Mouse (Mus musculus) stomach, embryonic 15.5 days (tissue): ENCODE results near the gene Pip4k2b. TPM values are rescaled to one million over a fixed set of nuclear protein-coding genes. Genes with fewer than 3 reads are reported as not detected.
A peak's percentile ranks its signal among the peaks of the same experiment; 100 is the strongest.

Experiments
- ATAC-seq: fragments of 200-750 bp; cut with Nextera tagmentation; 2 replicates; pipeline ENCODE4 v1.8.0; 2017; ENCODE audit warnings: low read depth, moderate number of reproducible peaks, moderate TSS enrichment; ENCODE audit not compliant: insufficient read depth, low FRiP score
- H3K27ac ChIP-seq: fragments of 300-500 bp; sonication (generic); 2 replicates; pipeline ENCODE4 v1.5.1; 2015; ENCODE audit warnings: mild to moderate bottlenecking, inconsistent platforms
- H3K27me3 ChIP-seq: fragments of 300-500 bp; sonication (generic); replicated peaks from 2 replicates; pipeline ENCODE4 v1.6.1; 2015; ENCODE audit warnings: inconsistent platforms
- H3K36me3 ChIP-seq: fragments of 300-500 bp; sonication (generic); 2 replicates; pipeline ENCODE4 v1.6.1; 2015; ENCODE audit warnings: inconsistent platforms
- H3K4me1 ChIP-seq: fragments of 300-500 bp; sonication (generic); 2 replicates; pipeline ENCODE4 v1.6.1; 2015; ENCODE audit warnings: inconsistent platforms
- H3K4me2 ChIP-seq: fragments of 300-500 bp; sonication (generic); 2 replicates; pipeline ENCODE4 v1.6.1; 2015; ENCODE audit warnings: mild to moderate bottlenecking, inconsistent platforms
- H3K4me3 ChIP-seq: fragments of 300-500 bp; sonication (generic); replicated peaks from 2 replicates; pipeline ENCODE4 v1.5.1; 2015; ENCODE audit warnings: inconsistent platforms
- H3K9ac ChIP-seq: fragments of 300-500 bp; sonication (generic); 2 replicates; pipeline ENCODE4 v1.6.1; 2015; ENCODE audit warnings: inconsistent platforms
- H3K9me3 ChIP-seq: fragments of 300-500 bp; sonication (generic); 2 replicates; pipeline ENCODE4 v1.6.1; 2016; ENCODE audit warnings: inconsistent platforms
- WGBS: fragments of 180-500 bp; shearing (Covaris S2); methylation state at CpG from one replicate; pipeline ENCODE4 v1.1.7; 2015; 5-methylcytosine and 5-hydroxymethylcytosine counted together
- polyA plus RNA-seq: library from polyadenylated mRNA; unstranded; fragments of >200 nt; fragmentation: Nextera tagmentation; extraction: Ambion mirVana; gene quantifications from 2 replicates; pipeline ENCODE4 v1.2.1, GENCODE M21; 2015

Pip4k2b gene
- polyA plus RNA-seq, 1 experiment from 2014 or later = 1.5 TPM

DNA sequence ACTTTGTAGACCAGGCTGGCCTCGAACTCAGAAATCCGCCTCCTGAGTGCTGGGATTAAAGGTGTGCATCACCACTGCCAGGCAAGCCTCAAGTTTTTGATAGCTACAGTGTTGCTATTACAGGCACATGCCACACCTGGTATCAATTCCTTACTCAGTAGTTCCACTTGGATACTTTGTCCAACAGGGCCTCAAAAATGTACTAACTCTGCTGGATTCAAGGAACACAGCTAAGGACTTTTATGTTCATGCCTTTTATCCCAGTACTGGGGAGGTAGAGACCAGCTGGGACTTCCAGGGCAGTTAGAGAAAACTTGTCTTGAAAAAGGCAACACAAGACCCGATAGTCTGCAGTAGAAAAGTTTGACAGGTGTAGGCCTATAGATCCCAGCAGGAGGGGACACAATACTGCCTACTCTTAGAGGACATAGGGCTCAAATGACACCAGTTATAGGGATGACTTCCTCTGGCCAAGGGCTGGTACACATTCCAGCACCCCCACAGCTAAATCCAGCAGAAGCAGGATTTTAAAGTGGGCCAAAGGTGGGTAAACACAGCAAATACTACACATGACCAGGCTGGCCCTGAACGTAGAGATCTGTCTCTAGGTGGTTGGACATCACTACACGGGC, 32.1 kb upstream of the Pip4k2b start:
- Histone ChIP-seq H3K4me2 (no peak overlapping the region), H3K27me3 (no peaks in the 10 kb centered on the region), H3K4me1 (peaks cover 13% of the 10 kb centered on the region), H3K27ac (no peak overlapping the region), H3K4me3 (no peak overlapping the region), H3K9me3 (no peaks in the 10 kb centered on the region), H3K9ac (no peak overlapping the region), H3K36me3 (peaks cover 36% of the 10 kb centered on the region)
- ATAC-seq = no peak
- 60% methylated on average over 5 of the region's 5 CpGs for WGBS

DNA sequence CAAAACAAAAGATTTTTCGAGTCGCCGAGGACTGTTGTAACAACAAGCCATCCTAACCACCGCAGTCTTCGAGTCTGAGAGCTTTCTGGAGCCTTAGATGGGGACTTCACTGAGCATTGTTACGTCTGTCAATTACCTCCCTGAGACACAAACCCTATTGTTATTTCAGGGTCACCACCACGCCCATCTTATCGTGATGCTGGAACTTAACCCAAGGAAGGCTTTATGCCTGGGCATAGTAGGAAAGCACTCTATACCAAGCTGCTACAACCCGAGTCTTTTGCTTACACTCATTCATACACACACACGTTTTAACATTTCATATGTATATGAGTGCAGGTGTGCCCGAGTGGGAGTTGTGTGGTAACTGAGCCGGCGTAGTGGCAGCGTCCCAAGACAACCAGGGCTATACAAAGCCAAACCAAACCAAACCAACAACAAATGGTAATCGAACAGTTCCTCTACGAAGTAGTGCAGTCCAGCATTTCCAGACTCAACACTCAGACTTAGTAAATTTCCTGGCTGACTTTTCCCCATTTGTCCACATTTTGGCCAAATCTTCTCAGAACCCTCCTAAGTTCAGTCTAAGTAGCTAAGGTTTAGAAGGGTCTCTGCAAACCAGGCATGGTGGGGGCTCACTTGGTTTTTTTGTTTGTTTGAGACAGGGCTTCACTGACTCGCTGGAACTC, 31.4 kb upstream of the Pip4k2b start, which contains the start of gene 1700001P01Rik:
1700001P01Rik (minus strand) TSS at position 111 of the 689 bp plus-strand sequence.
- no peak within 1 kb of the TSS for H3K4me3 ChIP-seq
- ATAC-seq = no peak
- no peaks in the 10 kb centered on the region for H3K27me3 ChIP-seq
- no peaks in the 10 kb centered on the region for H3K9me3 ChIP-seq
- peaks cover 12% of the 10 kb centered on the region for H3K4me1 ChIP-seq
- no peak within 1 kb of the TSS for H3K9ac ChIP-seq
- H3K4me2 ChIP-seq = no peak within 1 kb of the TSS
- 54% methylated on average over 17 of the region's 17 CpGs for WGBS
- peaks cover 36% of the 10 kb centered on the region for H3K36me3 ChIP-seq
- no peak within 1 kb of the TSS for H3K27ac ChIP-seq

DNA sequence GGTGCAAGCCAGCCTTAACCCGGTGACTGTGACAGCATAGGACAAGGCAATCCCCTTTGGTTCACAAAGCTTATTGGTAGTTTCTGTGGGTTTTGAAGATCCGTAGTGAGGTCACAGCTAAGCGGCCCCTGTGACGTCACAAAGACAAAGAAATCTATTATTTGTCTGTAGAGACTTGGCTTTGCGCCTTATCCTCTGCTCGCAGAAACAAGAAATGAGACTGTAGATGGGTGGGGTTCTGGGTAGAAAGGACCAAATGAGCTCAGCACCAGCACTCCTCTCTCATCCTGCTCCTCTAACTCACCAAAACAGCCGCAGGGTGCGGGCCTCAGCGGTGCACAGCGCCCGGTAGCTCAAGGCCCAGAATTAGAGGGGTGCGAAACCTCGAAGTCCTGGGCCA, 30.7 kb upstream of the Pip4k2b start:
- Histone ChIP-seq H3K27me3 (no peaks in the 10 kb centered on the region), H3K9ac (no peak overlapping the region), H3K27ac (no peak overlapping the region), H3K4me2 (no peak overlapping the region), H3K4me3 (no peak overlapping the region), H3K4me1 (peaks cover 5% of the 10 kb centered on the region), H3K36me3 (peaks cover 32% of the 10 kb centered on the region), H3K9me3 (no peaks in the 10 kb centered on the region)
- 65% methylated on average over 13 of the region's 13 CpGs for WGBS
- no peak for ATAC-seq

DNA sequence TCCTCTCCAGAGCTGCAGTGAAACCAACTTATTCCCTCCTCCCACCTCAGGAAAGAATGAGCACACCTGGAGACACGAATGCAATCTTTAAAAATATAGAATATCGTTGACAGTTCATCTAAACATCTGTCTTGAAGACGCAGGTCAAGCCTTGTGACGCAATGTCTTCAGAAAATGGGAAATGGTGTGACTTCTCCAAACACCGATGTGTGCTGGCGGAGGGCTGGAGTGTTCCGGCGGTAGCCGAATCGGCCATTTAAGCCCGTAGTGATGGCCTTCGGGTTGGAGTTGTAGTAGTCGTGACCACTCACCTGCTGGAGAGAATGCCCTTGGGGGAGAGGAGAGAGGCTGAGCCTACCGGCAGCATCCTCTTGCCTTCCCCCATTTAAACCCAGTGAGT, 26.9 kb upstream of the Pip4k2b start:
- no peak for ATAC-seq
- Histone ChIP-seq H3K27ac (no peak overlapping the region), H3K27me3 (no peaks in the 10 kb centered on the region), H3K9me3 (no peaks in the 10 kb centered on the region), H3K4me2 (no peak overlapping the region), H3K4me3 (no peak overlapping the region), H3K9ac (no peak overlapping the region), H3K4me1 (no peaks in the 10 kb centered on the region), H3K36me3 (0 out of 2 replicates have a peak, but pooled peaks cover under 1% of the 10 kb centered on the region)
- 72% methylated on average over 14 of the region's 14 CpGs for WGBS

DNA sequence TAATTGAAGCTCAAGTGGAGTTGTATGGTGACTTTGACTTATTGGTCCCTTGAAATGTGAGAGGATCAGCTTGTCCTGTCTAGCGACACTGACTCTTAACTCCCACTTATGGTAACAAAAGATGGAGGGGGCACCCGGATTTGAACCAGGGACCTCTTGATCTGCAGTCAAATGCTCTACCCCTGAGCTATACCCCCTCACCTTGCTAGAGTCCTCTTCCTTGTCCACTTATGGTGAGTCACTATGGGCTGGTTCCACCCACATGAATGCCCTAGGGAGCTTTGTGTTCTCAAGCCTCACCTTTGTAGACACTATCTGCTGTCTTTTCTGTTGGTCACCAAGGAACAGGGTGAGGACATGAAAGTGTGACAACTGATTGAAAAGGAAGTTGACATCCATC, 25.2 kb upstream of the Pip4k2b start:
- ATAC-seq = peak; percentile 53; the same call in 1 of the 2 replicates
- Histone ChIP-seq H3K27me3 (no peaks in the 10 kb centered on the region), H3K4me3 (no peak overlapping the region), H3K4me2 (no peak overlapping the region), H3K36me3 (no peaks in the 10 kb centered on the region), H3K4me1 (peaks cover 8% of the 10 kb centered on the region), H3K9me3 (no peaks in the 10 kb centered on the region), H3K27ac (no peak overlapping the region), H3K9ac (no peak overlapping the region)
- WGBS = 26% methylated on average over 2 of the region's 2 CpGs

DNA sequence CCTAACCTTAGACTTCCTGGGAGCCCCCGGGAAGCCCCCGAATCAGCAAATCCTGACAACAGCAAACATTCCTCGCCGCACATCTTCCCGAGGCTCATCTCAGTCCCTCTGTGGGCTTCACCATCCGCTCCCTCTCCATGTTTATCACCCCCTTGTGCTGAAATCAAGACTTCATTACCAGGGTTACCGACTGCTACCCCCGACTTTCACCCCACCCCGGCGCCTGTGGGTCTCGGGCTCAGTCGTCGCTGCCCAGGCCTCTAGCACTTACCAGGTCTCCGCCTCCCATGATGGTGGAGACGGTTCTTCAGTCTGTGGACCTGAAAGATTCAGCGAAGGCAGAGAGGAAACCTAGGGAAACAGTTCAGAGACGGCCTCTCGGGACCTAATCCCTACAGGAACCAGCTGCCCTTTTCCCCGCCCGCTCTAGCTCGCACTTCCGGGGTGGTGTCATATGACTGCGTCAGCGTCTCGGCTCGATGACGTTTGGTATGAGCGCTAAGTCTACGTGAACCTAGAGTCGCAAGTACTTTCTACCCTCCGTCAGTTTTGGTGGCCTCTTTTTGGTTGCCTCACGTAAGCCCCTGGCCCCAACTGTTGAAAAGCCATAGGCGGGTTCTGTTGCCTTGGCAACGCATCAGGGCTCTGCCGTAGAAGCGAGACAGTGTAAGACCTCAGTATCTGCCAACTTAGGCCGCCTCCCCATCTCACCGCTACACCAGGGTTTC, 21.8 kb upstream of the Pip4k2b start, which contains the start of gene Cwc25:
Cwc25 (minus strand) TSS at position 403 of the 728 bp plus-strand sequence.
- Histone ChIP-seq H3K27ac (peak within 1 kb of the TSS; percentile 96), H3K9me3 (no peaks in the 10 kb centered on the region), H3K4me3 (peak within 1 kb of the TSS; percentile 98), H3K4me1 (peaks cover 8% of the 10 kb centered on the region), H3K9ac (peak within 1 kb of the TSS; percentile 92), H3K27me3 (no peaks in the 10 kb centered on the region), H3K4me2 (peak within 1 kb of the TSS; percentile 72), H3K36me3 (peaks cover 17% of the 10 kb centered on the region)
- peak; percentile 89 for ATAC-seq
- under 1% methylated on average over 38 of the region's 38 CpGs for WGBS

DNA sequence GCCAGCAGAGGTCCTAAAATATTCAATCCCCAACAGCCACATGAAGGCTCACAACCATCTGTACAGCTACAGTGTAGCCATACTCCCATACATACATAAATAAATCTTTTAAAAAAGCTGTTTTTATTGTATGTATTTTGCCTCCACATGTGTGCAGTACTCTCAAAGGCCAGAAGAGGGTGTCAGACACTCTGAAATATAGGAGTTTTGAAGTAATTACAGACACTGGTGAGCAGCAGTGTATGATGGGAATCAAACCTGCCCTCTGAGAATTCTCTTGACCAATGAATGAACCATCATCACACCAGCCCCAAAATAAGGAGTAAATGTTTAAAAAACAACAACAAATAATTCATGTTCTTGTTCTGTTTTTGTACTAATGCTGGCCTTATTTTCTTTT, 17.1 kb upstream of the Pip4k2b start:
- Histone ChIP-seq H3K27ac (no peak overlapping the region), H3K36me3 (peaks cover 29% of the 10 kb centered on the region), H3K4me2 (no peak overlapping the region), H3K9me3 (no peaks in the 10 kb centered on the region), H3K4me3 (no peak overlapping the region), H3K4me1 (peaks cover 8% of the 10 kb centered on the region), H3K9ac (no peak overlapping the region), H3K27me3 (no peaks in the 10 kb centered on the region)
- no peak for ATAC-seq

DNA sequence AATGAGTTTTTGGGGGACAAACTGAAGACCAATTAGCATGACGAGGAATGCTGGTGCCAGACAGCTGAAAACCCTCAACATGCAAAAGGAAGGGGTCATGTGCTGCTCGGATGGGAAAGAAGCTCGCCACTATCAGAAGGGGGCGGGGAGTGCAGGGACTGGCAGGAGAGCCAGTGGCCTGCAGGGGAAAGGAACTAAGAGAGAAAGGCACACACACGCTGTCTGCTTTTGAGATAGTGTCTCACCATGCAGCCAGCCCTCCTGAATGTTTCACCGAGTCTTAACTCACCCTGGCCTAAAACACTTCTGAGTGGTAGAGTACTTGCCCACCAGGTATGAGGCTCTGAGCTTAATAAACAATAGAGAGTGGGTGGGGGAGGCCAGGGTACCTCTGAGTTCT, 14.4 kb upstream of the Pip4k2b start:
- H3K36me3 ChIP-seq = peaks cover 35% of the 10 kb centered on the region
- H3K27me3 ChIP-seq = no peaks in the 10 kb centered on the region
- no peak overlapping the region for H3K9ac ChIP-seq
- no peak overlapping the region for H3K4me2 ChIP-seq
- no peak for ATAC-seq
- H3K9me3 ChIP-seq = no peaks in the 10 kb centered on the region
- no peak overlapping the region for H3K27ac ChIP-seq
- H3K4me3 ChIP-seq = no peak overlapping the region
- no peaks in the 10 kb centered on the region for H3K4me1 ChIP-seq
- 82% methylated on average over 6 of the region's 6 CpGs for WGBS

DNA sequence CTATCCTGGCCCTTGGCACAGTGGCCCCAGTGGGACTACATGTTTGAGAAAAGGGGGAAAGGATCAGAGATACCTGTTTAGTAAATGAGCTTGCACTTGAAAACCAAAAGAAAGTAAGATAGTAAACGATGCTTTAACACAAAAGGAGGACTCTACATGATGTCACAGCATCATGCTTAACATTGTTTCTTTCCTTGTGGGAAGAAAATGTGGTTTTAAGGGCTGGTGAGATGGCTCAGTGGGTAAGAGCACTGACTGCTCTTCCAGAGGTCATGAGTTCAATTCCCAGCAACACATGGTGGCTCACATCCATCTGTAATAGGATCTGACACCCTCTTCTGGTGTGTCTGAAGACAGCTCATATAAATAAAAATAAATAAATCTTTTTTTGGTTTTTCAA, 13.6 kb upstream of the Pip4k2b start:
- Histone ChIP-seq H3K4me1 (no peaks in the 10 kb centered on the region), H3K27me3 (no peaks in the 10 kb centered on the region), H3K27ac (no peak overlapping the region), H3K4me3 (no peak overlapping the region), H3K4me2 (no peak overlapping the region), H3K36me3 (peaks cover 41% of the 10 kb centered on the region), H3K9me3 (no peaks in the 10 kb centered on the region), H3K9ac (no peak overlapping the region)
- WGBS = 91% methylated on average over 1 of the region's 1 CpGs
- ATAC-seq = no peak

DNA sequence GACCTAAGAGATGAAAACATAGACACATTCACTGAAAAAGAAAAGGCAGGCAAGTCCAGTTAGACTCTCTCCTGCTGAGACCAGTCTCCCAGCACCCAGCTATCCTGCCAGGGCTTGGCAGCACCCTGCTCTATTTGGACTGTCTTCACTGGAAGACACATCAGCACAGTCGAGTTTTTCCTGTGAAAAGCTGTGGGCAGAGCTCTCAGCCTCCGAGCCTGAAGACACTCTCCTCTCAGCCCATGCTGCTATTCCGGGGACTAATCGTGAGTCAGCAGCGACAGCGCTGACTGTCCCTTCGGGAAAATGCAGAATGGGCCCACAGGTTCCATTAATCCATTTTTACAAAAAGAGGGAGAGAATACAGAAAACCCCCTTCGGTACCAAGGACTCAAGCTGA, 8.8 kb upstream of the Pip4k2b start:
- Histone ChIP-seq H3K27ac (no peak overlapping the region), H3K4me1 (no peaks in the 10 kb centered on the region), H3K9me3 (no peaks in the 10 kb centered on the region), H3K36me3 (peaks cover 48% of the 10 kb centered on the region), H3K9ac (no peak overlapping the region), H3K27me3 (no peaks in the 10 kb centered on the region), H3K4me2 (no peak overlapping the region), H3K4me3 (no peak overlapping the region)
- WGBS = 92% methylated on average over 8 of the region's 8 CpGs
- no peak for ATAC-seq

DNA sequence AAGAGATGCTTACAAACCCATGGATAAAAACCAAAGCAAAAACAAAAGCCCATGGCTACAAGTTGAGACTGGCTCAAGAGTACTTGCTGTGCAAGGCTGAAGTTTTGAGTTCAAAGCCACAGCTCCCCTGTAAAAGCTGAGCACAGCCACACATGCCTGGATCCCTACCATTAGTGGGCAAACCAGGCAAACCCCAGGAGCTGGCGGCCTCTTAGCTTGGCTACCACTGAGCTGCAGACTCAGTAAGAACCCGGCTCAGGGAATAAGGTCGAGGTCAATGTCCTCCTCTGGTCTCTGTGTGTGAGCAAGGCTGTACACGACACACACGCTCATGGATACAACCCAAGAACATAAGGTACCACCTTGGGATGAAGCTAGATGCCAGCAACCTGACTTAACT, 4.0 kb upstream of the Pip4k2b start:
- no peak overlapping the region for H3K27ac ChIP-seq
- no peaks in the 10 kb centered on the region for H3K27me3 ChIP-seq
- H3K4me3 ChIP-seq = no peak overlapping the region
- peaks cover 1% of the 10 kb centered on the region; the same call in 1 of the 2 replicates for H3K4me1 ChIP-seq
- H3K36me3 ChIP-seq = peaks cover 43% of the 10 kb centered on the region
- 82% methylated on average over 5 of the region's 5 CpGs for WGBS
- H3K9ac ChIP-seq = no peak overlapping the region
- H3K9me3 ChIP-seq = no peaks in the 10 kb centered on the region
- H3K4me2 ChIP-seq = no peak overlapping the region
- no peak for ATAC-seq

DNA sequence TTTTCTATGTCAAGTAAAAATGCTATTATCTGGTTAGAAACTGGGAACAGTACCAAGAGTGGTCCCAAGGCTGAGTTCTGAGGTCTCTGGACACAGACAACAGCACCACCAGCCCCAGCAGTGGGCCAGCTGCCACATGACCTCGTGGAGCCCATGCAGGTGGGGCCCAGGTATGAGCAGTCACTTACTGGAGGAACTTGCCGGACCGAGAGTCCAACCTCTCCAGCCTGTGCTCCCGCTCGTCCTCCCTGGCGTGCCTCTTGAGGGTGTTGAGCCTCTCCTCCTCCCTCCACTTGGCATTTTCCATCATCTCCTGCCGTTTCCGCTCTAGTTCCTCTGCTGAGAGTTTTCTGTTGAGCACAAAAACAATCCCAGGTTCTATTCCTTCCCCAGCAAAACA, 3.3 kb upstream of the Pip4k2b start:
- H3K4me2 ChIP-seq = no peak overlapping the region
- peaks cover 9% of the 10 kb centered on the region for H3K4me1 ChIP-seq
- H3K27ac ChIP-seq = no peak overlapping the region
- peaks cover 36% of the 10 kb centered on the region for H3K36me3 ChIP-seq
- no peak for ATAC-seq
- H3K9ac ChIP-seq = no peak overlapping the region
- no peak overlapping the region for H3K4me3 ChIP-seq
- WGBS = 76% methylated on average over 8 of the region's 8 CpGs
- no peaks in the 10 kb centered on the region for H3K9me3 ChIP-seq
- H3K27me3 ChIP-seq = no peaks in the 10 kb centered on the region
